Mouse (Mus musculus): ENCODE data around the gene Ovol2. TPM values are rescaled to one million over a fixed set of nuclear protein-coding genes. Genes with fewer than 3 reads are reported as not detected.

The Ovol2 gene
- total and polyA plus RNA-seq, 2 experiments from 2014 or later = not detected

GRCm38 (mm10) chr2:144371566-144371965, 39.6 kb upstream of the Ovol2 start:
- Histone ChIP-seq H3K4me1 (ENCODE audit: control insufficient read depth, insufficient read depth) (peaks cover 9% of the 10 kb centered on the region), H3K36me3 (replicated peaks; ENCODE audit: control insufficient read depth, insufficient read depth, low read length) (peaks cover 35% of the 10 kb centered on the region), H3K9ac (replicated peaks; ENCODE audit: low read depth, low read length) (no peak overlapping the region), H3K27ac (ENCODE audit: low read depth) (no peak overlapping the region), H3K9me3 (replicated peaks; ENCODE audit: control insufficient read depth, low read length) (no peaks in the 10 kb centered on the region), H3K27me3 (ENCODE audit: control insufficient read depth, insufficient read depth, low read length) (no peaks in the 10 kb centered on the region), H3K4me2 (ENCODE audit: low read depth, low read length) (no peak overlapping the region), H3K4me3 (ENCODE audit: low read depth, low read length) (no peak overlapping the region)
- DNase-seq (ENCODE audit: low spot score) (no peak), ATAC-seq (ENCODE audit: insufficient read depth, low read depth) (no peak)
- TF ChIP-seq EP300 (IDR thresholded peaks at IDR 0.05; ENCODE audit: low read depth) (no peak), CTCF (IDR thresholded peaks at IDR 0.05; ENCODE audit: low read depth) (no peak)
- 74% methylated on average over 4 of the region's 4 CpGs for WGBS

DNA sequence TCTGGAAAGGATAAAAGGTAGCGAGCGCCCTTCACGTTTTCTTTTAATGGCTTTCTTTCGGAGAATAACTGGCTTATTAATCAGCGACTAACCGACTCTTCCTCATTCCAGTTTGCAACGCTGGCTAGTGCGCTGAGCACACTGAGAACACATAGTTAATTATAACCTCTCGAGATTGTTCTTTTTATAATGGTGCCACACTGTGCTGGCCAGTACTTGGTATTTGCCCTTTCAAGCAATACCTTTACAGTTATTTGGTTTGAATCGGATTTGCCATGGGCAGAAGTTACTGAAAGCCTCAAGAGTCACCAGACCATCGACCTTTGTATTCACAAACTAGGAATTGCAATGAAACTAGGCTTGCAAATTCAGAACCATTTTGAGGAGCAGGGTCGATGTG, 37.6 kb upstream of the Ovol2 start:
- DNase-seq (ENCODE audit: low spot score) = no peak
- no peak for TF ChIP-seq CTCF (IDR thresholded peaks at IDR 0.05; ENCODE audit: low read depth)
- no peak for TF ChIP-seq EP300 (IDR thresholded peaks at IDR 0.05; ENCODE audit: low read depth)

DNA sequence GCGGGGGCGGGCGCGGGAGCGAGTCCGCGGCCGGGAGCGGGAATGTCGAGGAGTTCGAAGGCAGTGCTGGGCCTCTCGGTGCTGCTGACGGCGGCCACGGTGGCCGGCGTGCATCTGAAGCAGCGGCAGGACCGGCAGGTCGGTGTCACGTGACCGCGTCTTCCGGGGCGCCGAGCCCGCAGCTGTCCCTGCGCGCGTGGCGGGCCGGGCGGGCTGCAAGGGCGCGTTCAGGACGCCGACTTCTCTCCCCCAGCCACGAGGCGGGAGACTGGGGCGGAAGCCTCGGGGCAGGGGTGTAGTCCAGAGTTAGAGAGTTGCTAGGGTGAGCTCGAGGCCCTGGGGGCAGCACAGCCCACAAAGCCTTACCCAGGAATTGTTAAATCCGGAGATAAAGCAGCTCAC, 37.1 kb upstream of the Ovol2 start:
- Histone ChIP-seq H3K4me3 (ENCODE audit: low read depth, low read length) (peak overlapping the region; percentile 75), H3K9me3 (replicated peaks; ENCODE audit: control insufficient read depth, low read length) (no peaks in the 10 kb centered on the region), H3K4me2 (ENCODE audit: low read depth, low read length) (peak overlapping the region; percentile 64), H3K27ac (ENCODE audit: low read depth) (peak overlapping the region; percentile 95), H3K9ac (replicated peaks; ENCODE audit: low read depth, low read length) (peak overlapping the region; percentile 81), H3K27me3 (ENCODE audit: control insufficient read depth, insufficient read depth, low read length) (no peaks in the 10 kb centered on the region), H3K4me1 (ENCODE audit: control insufficient read depth, insufficient read depth) (peaks cover 9% of the 10 kb centered on the region), H3K36me3 (replicated peaks; ENCODE audit: control insufficient read depth, insufficient read depth, low read length) (peaks cover 16% of the 10 kb centered on the region)
- peak; percentile 82 for ATAC-seq (ENCODE audit: insufficient read depth, low read depth)
- TF ChIP-seq EP300 (IDR thresholded peaks at IDR 0.05; ENCODE audit: low read depth) (no peak), CTCF (IDR thresholded peaks at IDR 0.05; ENCODE audit: low read depth) (no peak)
- WGBS = 0% methylated on average over 41 of the region's 43 CpGs
- peak; percentile 50 for DNase-seq (ENCODE audit: low spot score)

More for the DNA sequence above, 37.6 kb upstream of the Ovol2 start:
- 2% methylated on average over 12 of the region's 12 CpGs for WGBS
- Histone ChIP-seq H3K9me3 (replicated peaks; ENCODE audit: control insufficient read depth, low read length) (no peaks in the 10 kb centered on the region), H3K4me2 (ENCODE audit: low read depth, low read length) (peak overlapping the region; percentile 64), H3K27me3 (ENCODE audit: control insufficient read depth, insufficient read depth, low read length) (no peaks in the 10 kb centered on the region), H3K4me3 (ENCODE audit: low read depth, low read length) (peak overlapping the region; percentile 75), H3K4me1 (ENCODE audit: control insufficient read depth, insufficient read depth) (peaks cover 9% of the 10 kb centered on the region), H3K27ac (ENCODE audit: low read depth) (peak overlapping the region; percentile 95), H3K9ac (replicated peaks; ENCODE audit: low read depth, low read length) (peak overlapping the region; percentile 81), H3K36me3 (replicated peaks; ENCODE audit: control insufficient read depth, insufficient read depth, low read length) (peaks cover 20% of the 10 kb centered on the region)
- ATAC-seq (ENCODE audit: insufficient read depth, low read depth) = peak; percentile 61

DNA sequence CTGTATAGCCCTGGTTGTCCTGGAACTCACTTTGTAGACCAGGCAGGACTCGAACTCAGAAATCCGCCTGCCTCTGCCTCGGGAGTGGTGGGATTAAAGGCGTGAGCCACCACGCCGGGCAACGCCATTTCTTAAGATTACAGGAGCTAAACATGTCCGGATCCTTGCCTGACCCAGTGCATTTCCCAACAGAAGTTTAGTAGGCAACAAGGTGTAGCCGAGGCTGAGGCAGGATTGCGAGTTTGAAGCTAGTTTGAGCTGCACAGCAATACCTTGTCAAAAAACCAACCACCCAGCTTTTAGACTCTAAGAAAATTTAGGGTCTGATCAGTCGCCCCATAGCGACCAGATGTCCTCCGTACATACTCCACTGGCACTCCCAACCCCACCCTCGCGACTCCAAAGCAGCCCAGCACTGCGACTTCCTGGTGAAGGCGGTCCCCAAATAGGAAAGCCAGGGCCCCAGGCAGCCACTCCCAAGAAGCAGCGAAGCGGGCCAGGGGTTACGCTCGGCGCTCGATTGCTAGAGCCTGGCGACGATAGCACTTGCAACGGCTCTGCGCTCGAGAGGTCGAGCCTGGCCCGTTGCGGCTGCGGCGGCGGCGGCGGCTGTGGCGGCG, 36.6 kb upstream of the Ovol2 start, which contains the start of the genes Kat14 and Pet117:
TSS of gene Kat14 (plus strand) at position 584 of the 620 bp plus-strand sequence.
TSS of gene Pet117 (plus strand) at position 597 of the 620 bp plus-strand sequence.
- Histone ChIP-seq H3K9me3 (replicated peaks; ENCODE audit: control insufficient read depth, low read length) (no peaks in the 10 kb centered on the region), H3K9ac (replicated peaks; ENCODE audit: low read depth, low read length) (peak within 1 kb of the TSS; percentile 81), H3K4me1 (ENCODE audit: control insufficient read depth, insufficient read depth) (peaks cover 9% of the 10 kb centered on the region), H3K4me2 (ENCODE audit: low read depth, low read length) (peak within 1 kb of the TSS; percentile 64), H3K27ac (ENCODE audit: low read depth) (peak within 1 kb of the TSS; percentile 95), H3K36me3 (replicated peaks; ENCODE audit: control insufficient read depth, insufficient read depth, low read length) (peaks cover 11% of the 10 kb centered on the region), H3K4me3 (ENCODE audit: low read depth, low read length) (peak within 1 kb of the TSS; percentile 75), H3K27me3 (ENCODE audit: control insufficient read depth, insufficient read depth, low read length) (no peaks in the 10 kb centered on the region)
- TF ChIP-seq EP300 (IDR thresholded peaks at IDR 0.05; ENCODE audit: low read depth) (0 out of 2 replicates have a peak, but pooled peaks have one; percentile 59), CTCF (IDR thresholded peaks at IDR 0.05; ENCODE audit: low read depth) (peak; percentile 4; the same call in 1 of the 2 replicates)
- peak; percentile 93 for ATAC-seq (ENCODE audit: insufficient read depth, low read depth)
- DNase-seq (ENCODE audit: low spot score) = peak; percentile 94
- 6% methylated on average over 37 of the region's 38 CpGs for WGBS

DNA sequence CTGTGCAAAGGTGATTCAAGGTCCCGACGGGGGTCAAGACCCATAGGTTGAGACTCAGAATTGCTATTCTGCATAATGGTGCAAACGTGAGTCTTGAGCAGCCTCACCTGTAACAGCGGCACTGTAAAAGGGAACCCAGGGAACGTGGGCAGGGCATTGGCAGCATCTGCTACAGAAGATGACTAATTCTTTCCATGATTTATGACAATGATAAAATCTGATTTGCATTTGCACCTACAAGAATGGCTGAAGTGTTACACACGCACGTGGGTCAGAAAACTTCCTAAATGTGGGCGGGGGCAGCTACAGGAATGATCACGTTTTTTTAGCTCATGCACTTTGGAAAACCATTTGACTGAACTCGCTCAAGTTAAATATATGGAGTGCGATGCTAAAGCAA, 20.9 kb upstream of the Ovol2 start:
- H3K36me3 ChIP-seq (replicated peaks; ENCODE audit: control insufficient read depth, insufficient read depth, low read length) = no peaks in the 10 kb centered on the region
- DNase-seq (ENCODE audit: low spot score) (no peak), ATAC-seq (ENCODE audit: insufficient read depth, low read depth) (no peak)
- H3K9ac ChIP-seq (replicated peaks; ENCODE audit: low read depth, low read length) = no peak overlapping the region
- no peaks in the 10 kb centered on the region for H3K9me3 ChIP-seq (replicated peaks; ENCODE audit: control insufficient read depth, low read length)
- H3K27me3 ChIP-seq (ENCODE audit: control insufficient read depth, insufficient read depth, low read length) = no peaks in the 10 kb centered on the region
- no peak overlapping the region for H3K4me2 ChIP-seq (ENCODE audit: low read depth, low read length)
- no peak overlapping the region for H3K4me3 ChIP-seq (ENCODE audit: low read depth, low read length)
- H3K27ac ChIP-seq (ENCODE audit: low read depth) = no peak overlapping the region
- no peaks in the 10 kb centered on the region for H3K4me1 ChIP-seq (ENCODE audit: control insufficient read depth, insufficient read depth)
- TF ChIP-seq CTCF (IDR thresholded peaks at IDR 0.05; ENCODE audit: low read depth) (no peak), EP300 (IDR thresholded peaks at IDR 0.05; ENCODE audit: low read depth) (no peak)
- 79% methylated on average over 11 of the region's 11 CpGs for WGBS
